Mouse (Mus musculus): ENCODE results near the gene Itpkb. TPM values are rescaled to one million over a fixed set of nuclear protein-coding genes. Genes with fewer than 3 reads are reported as not detected.

The Itpkb gene
- polyA plus RNA-seq, 1 experiment from 2014 or later: 3.4 TPM

- DNase-seq (ENCODE audit: low spot score) (no peak), ATAC-seq (replicated peaks; ENCODE audit: insufficient number of reproducible peaks, low FRiP score, low TSS enrichment, low read depth) (no peak)
- no peaks in the 10 kb centered on the region for H3K36me3 ChIP-seq (replicated peaks; ENCODE audit: control insufficient read depth, insufficient read depth, low read depth, low read length)
- no peaks in the 10 kb centered on the region for H3K4me1 ChIP-seq (ENCODE audit: control insufficient read depth, insufficient read depth, low read length)
- no peak overlapping the region for H3K27ac ChIP-seq (replicated peaks; ENCODE audit: low read depth, low read length)
- H3K9me3 ChIP-seq (replicated peaks; ENCODE audit: control insufficient read depth, low read length): no peaks in the 10 kb centered on the region
- WGBS: 89% methylated on average over 5 of the region's 5 CpGs
- H3K9ac ChIP-seq (replicated peaks; ENCODE audit: low read length): no peak overlapping the region
- no peak overlapping the region for H3K4me2 ChIP-seq (ENCODE audit: low read depth, low read length)
- H3K4me3 ChIP-seq (ENCODE audit: low read depth, low read length): no peak overlapping the region
- no peaks in the 10 kb centered on the region for H3K27me3 ChIP-seq (ENCODE audit: control insufficient read depth, insufficient read depth, low read length)
Measured at GRCm38 (mm10) chr1:180318407-180318806, 11.9 kb upstream of the Itpkb start.

GRCm38 (mm10) chr1:180319895-180320294, 10.4 kb upstream of the Itpkb start:
- Histone ChIP-seq H3K9me3 (replicated peaks; ENCODE audit: control insufficient read depth, low read length) (no peaks in the 10 kb centered on the region), H3K27ac (replicated peaks; ENCODE audit: low read depth, low read length) (no peak overlapping the region), H3K4me1 (ENCODE audit: control insufficient read depth, insufficient read depth, low read length) (no peaks in the 10 kb centered on the region), H3K4me3 (ENCODE audit: low read depth, low read length) (no peak overlapping the region), H3K36me3 (replicated peaks; ENCODE audit: control insufficient read depth, insufficient read depth, low read depth, low read length) (no peaks in the 10 kb centered on the region), H3K27me3 (ENCODE audit: control insufficient read depth, insufficient read depth, low read length) (no peaks in the 10 kb centered on the region), H3K9ac (replicated peaks; ENCODE audit: low read length) (no peak overlapping the region), H3K4me2 (ENCODE audit: low read depth, low read length) (no peak overlapping the region)
- DNase-seq (ENCODE audit: low spot score) (peak; percentile 65), ATAC-seq (replicated peaks; ENCODE audit: insufficient number of reproducible peaks, low FRiP score, low TSS enrichment, low read depth) (peak; percentile 52)
- 7% methylated on average over 10 of the region's 10 CpGs for WGBS

GRCm38 (mm10) chr1:180322896-180323295, 7.4 kb upstream of the Itpkb start:
- DNase-seq (ENCODE audit: low spot score) (no peak), ATAC-seq (replicated peaks; ENCODE audit: insufficient number of reproducible peaks, low FRiP score, low TSS enrichment, low read depth) (no peak)
- H3K27me3 ChIP-seq (ENCODE audit: control insufficient read depth, insufficient read depth, low read length): no peaks in the 10 kb centered on the region
- no peaks in the 10 kb centered on the region for H3K4me1 ChIP-seq (ENCODE audit: control insufficient read depth, insufficient read depth, low read length)
- H3K9me3 ChIP-seq (replicated peaks; ENCODE audit: control insufficient read depth, low read length): no peaks in the 10 kb centered on the region
- H3K4me3 ChIP-seq (ENCODE audit: low read depth, low read length): no peak overlapping the region
- no peaks in the 10 kb centered on the region for H3K36me3 ChIP-seq (replicated peaks; ENCODE audit: control insufficient read depth, insufficient read depth, low read depth, low read length)
- 88% methylated on average over 3 of the region's 3 CpGs for WGBS
- no peak overlapping the region for H3K9ac ChIP-seq (replicated peaks; ENCODE audit: low read length)
- H3K27ac ChIP-seq (replicated peaks; ENCODE audit: low read depth, low read length): no peak overlapping the region
- no peak overlapping the region for H3K4me2 ChIP-seq (ENCODE audit: low read depth, low read length)

GRCm38 (mm10) chr1:180323491-180323890, 6.8 kb upstream of the Itpkb start:
- no peaks in the 10 kb centered on the region for H3K36me3 ChIP-seq (replicated peaks; ENCODE audit: control insufficient read depth, insufficient read depth, low read depth, low read length)
- DNase-seq (ENCODE audit: low spot score) (no peak), ATAC-seq (replicated peaks; ENCODE audit: insufficient number of reproducible peaks, low FRiP score, low TSS enrichment, low read depth) (no peak)
- H3K4me2 ChIP-seq (ENCODE audit: low read depth, low read length): no peak overlapping the region
- no peak overlapping the region for H3K4me3 ChIP-seq (ENCODE audit: low read depth, low read length)
- no peaks in the 10 kb centered on the region for H3K27me3 ChIP-seq (ENCODE audit: control insufficient read depth, insufficient read depth, low read length)
- WGBS: 85% methylated on average over 5 of the region's 5 CpGs
- H3K9me3 ChIP-seq (replicated peaks; ENCODE audit: control insufficient read depth, low read length): no peaks in the 10 kb centered on the region
- no peak overlapping the region for H3K9ac ChIP-seq (replicated peaks; ENCODE audit: low read length)
- no peak overlapping the region for H3K27ac ChIP-seq (replicated peaks; ENCODE audit: low read depth, low read length)
- no peaks in the 10 kb centered on the region for H3K4me1 ChIP-seq (ENCODE audit: control insufficient read depth, insufficient read depth, low read length)

GRCm38 (mm10) chr1:180324271-180324670, 6.0 kb upstream of the Itpkb start:
- H3K4me3 ChIP-seq (ENCODE audit: low read depth, low read length): no peak overlapping the region
- 86% methylated on average over 4 of the region's 4 CpGs for WGBS
- ATAC-seq (replicated peaks; ENCODE audit: insufficient number of reproducible peaks, low FRiP score, low TSS enrichment, low read depth): no peak
- no peak overlapping the region for H3K9ac ChIP-seq (replicated peaks; ENCODE audit: low read length)
- no peak for DNase-seq (ENCODE audit: low spot score)
- no peaks in the 10 kb centered on the region; the same call in 1 of the 2 replicates for H3K4me1 ChIP-seq (ENCODE audit: control insufficient read depth, insufficient read depth, low read length)
- H3K36me3 ChIP-seq (replicated peaks; ENCODE audit: control insufficient read depth, insufficient read depth, low read depth, low read length): no peaks in the 10 kb centered on the region
- no peak overlapping the region for H3K4me2 ChIP-seq (ENCODE audit: low read depth, low read length)
- no peaks in the 10 kb centered on the region for H3K27me3 ChIP-seq (ENCODE audit: control insufficient read depth, insufficient read depth, low read length)
- H3K9me3 ChIP-seq (replicated peaks; ENCODE audit: control insufficient read depth, low read length): no peaks in the 10 kb centered on the region
- H3K27ac ChIP-seq (replicated peaks; ENCODE audit: low read depth, low read length): no peak overlapping the region

GRCm38 (mm10) chr1:180328794-180329665, 1.3 kb upstream of the Itpkb start:
- peak overlapping the region; percentile 7; the same call in 1 of the 2 replicates for H3K27ac ChIP-seq (replicated peaks; ENCODE audit: low read depth, low read length)
- H3K9me3 ChIP-seq (replicated peaks; ENCODE audit: control insufficient read depth, low read length): no peaks in the 10 kb centered on the region
- H3K4me1 ChIP-seq (ENCODE audit: control insufficient read depth, insufficient read depth, low read length): peaks cover 11% of the 10 kb centered on the region
- H3K9ac ChIP-seq (replicated peaks; ENCODE audit: low read length): peak overlapping the region; percentile 46
- peaks cover 9% of the 10 kb centered on the region; the same call in 1 of the 2 replicates for H3K27me3 ChIP-seq (ENCODE audit: control insufficient read depth, insufficient read depth, low read length)
- no peaks in the 10 kb centered on the region; the same call in 1 of the 2 replicates for H3K36me3 ChIP-seq (replicated peaks; ENCODE audit: control insufficient read depth, insufficient read depth, low read depth, low read length)
- H3K4me3 ChIP-seq (ENCODE audit: low read depth, low read length): no peak overlapping the region
- peak overlapping the region; percentile 27 for H3K4me2 ChIP-seq (ENCODE audit: low read depth, low read length)
- peak; percentile 42 for DNase-seq (ENCODE audit: low spot score)
- ATAC-seq (replicated peaks; ENCODE audit: insufficient number of reproducible peaks, low FRiP score, low TSS enrichment, low read depth): no peak
- WGBS: 15% methylated on average over 12 of the region's 12 CpGs

GRCm38 (mm10) chr1:180329706-180330105, 579 bp upstream of the Itpkb start:
- H3K27me3 ChIP-seq (ENCODE audit: control insufficient read depth, insufficient read depth, low read length): peaks cover 9% of the 10 kb centered on the region; the same call in 1 of the 2 replicates
- H3K4me3 ChIP-seq (ENCODE audit: low read depth, low read length): no peak overlapping the region
- H3K9ac ChIP-seq (replicated peaks; ENCODE audit: low read length): peak overlapping the region; percentile 46
- no peaks in the 10 kb centered on the region; the same call in 1 of the 2 replicates for H3K36me3 ChIP-seq (replicated peaks; ENCODE audit: control insufficient read depth, insufficient read depth, low read depth, low read length)
- peak; percentile 27 for DNase-seq (ENCODE audit: low spot score)
- peak overlapping the region; percentile 7 for H3K27ac ChIP-seq (replicated peaks; ENCODE audit: low read depth, low read length)
- peaks cover 11% of the 10 kb centered on the region for H3K4me1 ChIP-seq (ENCODE audit: control insufficient read depth, insufficient read depth, low read length)
- ATAC-seq (replicated peaks; ENCODE audit: insufficient number of reproducible peaks, low FRiP score, low TSS enrichment, low read depth): no peak
- WGBS: 12% methylated on average over 6 of the region's 6 CpGs
- H3K4me2 ChIP-seq (ENCODE audit: low read depth, low read length): peak overlapping the region; percentile 27
- no peaks in the 10 kb centered on the region for H3K9me3 ChIP-seq (replicated peaks; ENCODE audit: control insufficient read depth, low read length)

Measured in embryonic facial prominence, embryonic 11.5 days (tissue).